Mouse (Mus musculus): ENCODE measurements around the gene Myl12a. TPM values are rescaled to one million over a fixed set of nuclear protein-coding genes. Genes with fewer than 3 reads are reported as not detected.
A peak's percentile ranks its signal among the peaks of the same experiment; 100 is the strongest.
"Not testable (repeated sequence)": the region's sequence is repeated elsewhere in the genome, so short reads cannot be mapped to it uniquely, and the experiment has no call there.

Myl12a gene
- polyA plus RNA-seq, 1 experiment from 2014 or later: 761 TPM

- WGBS: 82% methylated on average over 13 of the region's 13 CpGs
Measured at GRCm38 (mm10) chr17:70963546-70963945, 39.1 kb downstream of the Myl12a start.

GRCm38 (mm10) chr17:70951266-70951665 is 51.4 kb downstream of the Myl12a start:
- H3K4me1 ChIP-seq (ENCODE audit: control insufficient read depth in 2 of 2, insufficient read depth in 2 of 2, low read length in 2 of 2): no peaks in the 10 kb centered on the region
- no peak overlapping the region for H3K9ac ChIP-seq (ENCODE audit: low read length)
- H3K4me2 ChIP-seq (ENCODE audit: low read length): no peak overlapping the region
- WGBS: 84% methylated on average over 10 of the region's 10 CpGs
- H3K27ac ChIP-seq (replicated peaks in 1 of 2; ENCODE audit: control insufficient read depth in 1 of 2, insufficient read depth in 1 of 2, low read depth in 2 of 2, low read length in 2 of 2): no peak overlapping the region
- ATAC-seq (ENCODE audit: insufficient number of reproducible peaks, insufficient read depth, low FRiP score, low read depth): no peak
- no peaks in the 10 kb centered on the region for H3K36me3 ChIP-seq (ENCODE audit: control insufficient read depth, insufficient read depth, low read length)
- H3K27me3 ChIP-seq (ENCODE audit: control insufficient read depth, insufficient read depth, low read length): no peaks in the 10 kb centered on the region
- H3K9me3 ChIP-seq (ENCODE audit: control insufficient read depth, low read length): no peaks in the 10 kb centered on the region
- no peak overlapping the region for H3K4me3 ChIP-seq (ENCODE audit: control insufficient read depth in 1 of 2, insufficient read depth in 1 of 2, low read depth in 1 of 2, low read length in 2 of 2)

More at GRCm38 (mm10) chr17:70963546-70963945, 39.1 kb downstream of the Myl12a start:
- not testable (repeated sequence) for H3K9me3 ChIP-seq (ENCODE audit: control insufficient read depth, low read length); H3K4me1 ChIP-seq (ENCODE audit: control insufficient read depth in 2 of 2, insufficient read depth in 2 of 2, low read length in 2 of 2); H3K9ac ChIP-seq (ENCODE audit: low read length); H3K4me3 ChIP-seq (ENCODE audit: control insufficient read depth in 1 of 2, insufficient read depth in 1 of 2, low read depth in 1 of 2, low read length in 2 of 2); H3K27ac ChIP-seq (replicated peaks in 1 of 2; ENCODE audit: control insufficient read depth in 1 of 2, insufficient read depth in 1 of 2, low read depth in 2 of 2, low read length in 2 of 2); H3K36me3 ChIP-seq (ENCODE audit: control insufficient read depth, insufficient read depth, low read length); H3K4me2 ChIP-seq (ENCODE audit: low read length); H3K27me3 ChIP-seq (ENCODE audit: control insufficient read depth, insufficient read depth, low read length)
- ATAC-seq (ENCODE audit: insufficient number of reproducible peaks, insufficient read depth, low FRiP score, low read depth): peak; percentile 100

- Histone ChIP-seq H3K4me1 (ENCODE audit: control insufficient read depth in 2 of 2, insufficient read depth in 2 of 2, low read length in 2 of 2) (no peaks in the 10 kb centered on the region), H3K27me3 (ENCODE audit: control insufficient read depth, insufficient read depth, low read length) (no peaks in the 10 kb centered on the region), H3K4me3 (ENCODE audit: control insufficient read depth in 1 of 2, insufficient read depth in 1 of 2, low read depth in 1 of 2, low read length in 2 of 2) (no peak overlapping the region), H3K4me2 (ENCODE audit: low read length) (no peak overlapping the region), H3K9ac (ENCODE audit: low read length) (no peak overlapping the region), H3K36me3 (ENCODE audit: control insufficient read depth, insufficient read depth, low read length) (no peaks in the 10 kb centered on the region), H3K9me3 (ENCODE audit: control insufficient read depth, low read length) (no peaks in the 10 kb centered on the region), H3K27ac (replicated peaks in 1 of 2; ENCODE audit: control insufficient read depth in 1 of 2, insufficient read depth in 1 of 2, low read depth in 2 of 2, low read length in 2 of 2) (no peak overlapping the region)
- WGBS: 53% methylated on average over 7 of the region's 7 CpGs
- no peak for ATAC-seq (ENCODE audit: insufficient number of reproducible peaks, insufficient read depth, low FRiP score, low read depth)
Measured at GRCm38 (mm10) chr17:70949171-70949570, 53.5 kb downstream of the Myl12a start.

GRCm38 (mm10) chr17:70948721-70949120 is 54.0 kb downstream of the Myl12a start:
- Histone ChIP-seq H3K9me3 (ENCODE audit: control insufficient read depth, low read length) (no peaks in the 10 kb centered on the region), H3K4me3 (ENCODE audit: control insufficient read depth in 1 of 2, insufficient read depth in 1 of 2, low read depth in 1 of 2, low read length in 2 of 2) (no peak overlapping the region), H3K9ac (ENCODE audit: low read length) (no peak overlapping the region), H3K36me3 (ENCODE audit: control insufficient read depth, insufficient read depth, low read length) (no peaks in the 10 kb centered on the region), H3K4me1 (ENCODE audit: control insufficient read depth in 2 of 2, insufficient read depth in 2 of 2, low read length in 2 of 2) (no peaks in the 10 kb centered on the region), H3K4me2 (ENCODE audit: low read length) (no peak overlapping the region), H3K27ac (replicated peaks in 1 of 2; ENCODE audit: control insufficient read depth in 1 of 2, insufficient read depth in 1 of 2, low read depth in 2 of 2, low read length in 2 of 2) (no peak overlapping the region), H3K27me3 (ENCODE audit: control insufficient read depth, insufficient read depth, low read length) (no peaks in the 10 kb centered on the region)
- WGBS: 79% methylated on average over 8 of the region's 8 CpGs
- no peak for ATAC-seq (ENCODE audit: insufficient number of reproducible peaks, insufficient read depth, low FRiP score, low read depth)

GRCm38 (mm10) chr17:70943779-70944178 is 58.9 kb downstream of the Myl12a start:
- no peaks in the 10 kb centered on the region for H3K4me1 ChIP-seq (ENCODE audit: control insufficient read depth in 2 of 2, insufficient read depth in 2 of 2, low read length in 2 of 2)
- no peak overlapping the region for H3K27ac ChIP-seq (replicated peaks in 1 of 2; ENCODE audit: control insufficient read depth in 1 of 2, insufficient read depth in 1 of 2, low read depth in 2 of 2, low read length in 2 of 2)
- H3K9ac ChIP-seq (ENCODE audit: low read length): no peak overlapping the region
- H3K4me3 ChIP-seq (ENCODE audit: control insufficient read depth in 1 of 2, insufficient read depth in 1 of 2, low read depth in 1 of 2, low read length in 2 of 2): no peak overlapping the region
- H3K36me3 ChIP-seq (ENCODE audit: control insufficient read depth, insufficient read depth, low read length): no peaks in the 10 kb centered on the region
- no peak overlapping the region for H3K4me2 ChIP-seq (ENCODE audit: low read length)
- H3K9me3 ChIP-seq (ENCODE audit: control insufficient read depth, low read length): no peaks in the 10 kb centered on the region
- no peaks in the 10 kb centered on the region for H3K27me3 ChIP-seq (ENCODE audit: control insufficient read depth, insufficient read depth, low read length)
- WGBS: 91% methylated on average over 4 of the region's 4 CpGs
- no peak for ATAC-seq (ENCODE audit: insufficient number of reproducible peaks, insufficient read depth, low FRiP score, low read depth)

Other genes with a start within 250 kb of the Myl12a start
- gene Tgif1, start 149.3 kb downstream of the Myl12a start, polyA plus RNA-seq (2014; fragmentation: Nextera tagmentation; extraction: Ambion mirVana): 17.3 and 17.7 TPM in 2 replicates
- gene Myom1, start 245 bp downstream of the Myl12a start, polyA plus RNA-seq (2014; fragmentation: Nextera tagmentation; extraction: Ambion mirVana): 273 and 300 TPM in 2 replicates
- gene Lpin2, start 179.7 kb upstream of the Myl12a start, polyA plus RNA-seq (2014; fragmentation: Nextera tagmentation; extraction: Ambion mirVana): 15.2 and 15.5 TPM in 2 replicates

Data from heart, embryonic 14.5 days (tissue).